Mouse (Mus musculus): ENCODE measurements around the gene Fbxo46. TPM values are rescaled to one million over a fixed set of nuclear protein-coding genes. Genes with fewer than 3 reads are reported as not detected.

Fbxo46 gene
- total RNA-seq, 2 experiments from 2014 or later = 5.0 to 6.3 TPM

GRCm38 (mm10) chr7:19163752-19164151 lies 44.1 kb downstream of the Fbxo46 start:
- ATAC-seq (replicated peaks; ENCODE audit: low FRiP score, poor library complexity, severe bottlenecking) = no peak

- no peak for ATAC-seq (replicated peaks; ENCODE audit: low FRiP score, poor library complexity, severe bottlenecking)
Measured at GRCm38 (mm10) chr7:19164189-19164588, 44.5 kb downstream of the Fbxo46 start.

GRCm38 (mm10) chr7:19164978-19165377 lies 45.3 kb downstream of the Fbxo46 start:
- peak; percentile 55; the same call in 1 of the 2 replicates for ATAC-seq (replicated peaks; ENCODE audit: low FRiP score, poor library complexity, severe bottlenecking)

- ATAC-seq (replicated peaks; ENCODE audit: low FRiP score, poor library complexity, severe bottlenecking) = no peak
Measured at GRCm38 (mm10) chr7:19165656-19166423, 46.2 kb downstream of the Fbxo46 start, which contains the start of gene Gipr. Gipr (minus strand) TSS chr7:19166127.

GRCm38 (mm10) chr7:19166990-19167389 lies 47.3 kb downstream of the Fbxo46 start:
- ATAC-seq (replicated peaks; ENCODE audit: low FRiP score, poor library complexity, severe bottlenecking) = no peak

GRCm38 (mm10) chr7:19169506-19169905 lies 49.8 kb downstream of the Fbxo46 start:
- ATAC-seq (replicated peaks; ENCODE audit: low FRiP score, poor library complexity, severe bottlenecking) = no peak

GRCm38 (mm10) chr7:19170142-19170541 lies 50.5 kb downstream of the Fbxo46 start:
- ATAC-seq (replicated peaks; ENCODE audit: low FRiP score, poor library complexity, severe bottlenecking) = no peak

- no peak for ATAC-seq (replicated peaks; ENCODE audit: low FRiP score, poor library complexity, severe bottlenecking)
Measured at GRCm38 (mm10) chr7:19171831-19172230, 52.2 kb downstream of the Fbxo46 start.

- no peak for ATAC-seq (replicated peaks; ENCODE audit: low FRiP score, poor library complexity, severe bottlenecking)
Measured at GRCm38 (mm10) chr7:19172874-19173273, 53.2 kb downstream of the Fbxo46 start.

- no peak for ATAC-seq (replicated peaks; ENCODE audit: low FRiP score, poor library complexity, severe bottlenecking)
Measured at GRCm38 (mm10) chr7:19175708-19176515, 56.3 kb downstream of the Fbxo46 start, which contains the start of gene Eml2. Eml2 (plus strand) TSS chr7:19176421.

GRCm38 (mm10) chr7:19176516-19176947 lies 56.9 kb downstream of the Fbxo46 start:
- no peak for ATAC-seq (replicated peaks; ENCODE audit: low FRiP score, poor library complexity, severe bottlenecking)

GRCm38 (mm10) chr7:19177216-19177615 lies 57.6 kb downstream of the Fbxo46 start:
- ATAC-seq (replicated peaks; ENCODE audit: low FRiP score, poor library complexity, severe bottlenecking) = no peak

- ATAC-seq (replicated peaks; ENCODE audit: low FRiP score, poor library complexity, severe bottlenecking) = no peak
Measured at GRCm38 (mm10) chr7:19178035-19178434, 58.4 kb downstream of the Fbxo46 start.

- peak; percentile 76 for ATAC-seq (replicated peaks; ENCODE audit: low FRiP score, poor library complexity, severe bottlenecking)
Measured at GRCm38 (mm10) chr7:19178443-19179092, 58.9 kb downstream of the Fbxo46 start.

- no peak for ATAC-seq (replicated peaks; ENCODE audit: low FRiP score, poor library complexity, severe bottlenecking)
Measured at GRCm38 (mm10) chr7:19179173-19179572, 59.5 kb downstream of the Fbxo46 start.

- no peak for ATAC-seq (replicated peaks; ENCODE audit: low FRiP score, poor library complexity, severe bottlenecking)
Measured at GRCm38 (mm10) chr7:19179936-19180335, 60.3 kb downstream of the Fbxo46 start.

- ATAC-seq (replicated peaks; ENCODE audit: low FRiP score, poor library complexity, severe bottlenecking) = no peak
Measured at GRCm38 (mm10) chr7:19180862-19181429, 61.3 kb downstream of the Fbxo46 start.

GRCm38 (mm10) chr7:19184250-19184649 lies 64.6 kb downstream of the Fbxo46 start:
- ATAC-seq (replicated peaks; ENCODE audit: low FRiP score, poor library complexity, severe bottlenecking) = no peak

- ATAC-seq (replicated peaks; ENCODE audit: low FRiP score, poor library complexity, severe bottlenecking) = no peak
Measured at GRCm38 (mm10) chr7:19184758-19185157, 65.1 kb downstream of the Fbxo46 start.

All from erythroid progenitor cell, adult 5-6 weeks (primary cell).